Mouse (Mus musculus) gastrocnemius, adult 18-20 months (tissue): ENCODE data around the gene Ptgis. TPM values are rescaled to one million over a fixed set of nuclear protein-coding genes. Genes with fewer than 3 reads are reported as not detected.

Experiments
- DNase-seq: peaks from one replicate; pipeline ENCODE4 v3.0.0; 2021; ENCODE audit warnings: low spot score
- long read RNA-seq, 2 experiments: library from polyadenylated mRNA; stranded (forward); transcript quantifications; one replicate each; pipeline ENCODE4 v2.0.0; 2021
- total RNA-seq, 2 experiments: library from RNA; stranded (reverse); gene quantifications; 2 replicates each; pipeline ENCODE4 v1.2.3; 2021

Gene Ptgis
- 1 to 10 TPM; 1.3 to 1.8 TPM for total RNA-seq
- long read RNA-seq, experiment 1, partial matches to known transcripts: 1 of 2 reads
- long read RNA-seq, experiment 1, other reads (novel, unspliced or antisense): 0 of 2 reads
- long read RNA-seq, experiment 2, partial matches to known transcripts: 0 of 1 reads
- long read RNA-seq, experiment 2, other reads (novel, unspliced or antisense): 1 of 1 reads

DNA sequence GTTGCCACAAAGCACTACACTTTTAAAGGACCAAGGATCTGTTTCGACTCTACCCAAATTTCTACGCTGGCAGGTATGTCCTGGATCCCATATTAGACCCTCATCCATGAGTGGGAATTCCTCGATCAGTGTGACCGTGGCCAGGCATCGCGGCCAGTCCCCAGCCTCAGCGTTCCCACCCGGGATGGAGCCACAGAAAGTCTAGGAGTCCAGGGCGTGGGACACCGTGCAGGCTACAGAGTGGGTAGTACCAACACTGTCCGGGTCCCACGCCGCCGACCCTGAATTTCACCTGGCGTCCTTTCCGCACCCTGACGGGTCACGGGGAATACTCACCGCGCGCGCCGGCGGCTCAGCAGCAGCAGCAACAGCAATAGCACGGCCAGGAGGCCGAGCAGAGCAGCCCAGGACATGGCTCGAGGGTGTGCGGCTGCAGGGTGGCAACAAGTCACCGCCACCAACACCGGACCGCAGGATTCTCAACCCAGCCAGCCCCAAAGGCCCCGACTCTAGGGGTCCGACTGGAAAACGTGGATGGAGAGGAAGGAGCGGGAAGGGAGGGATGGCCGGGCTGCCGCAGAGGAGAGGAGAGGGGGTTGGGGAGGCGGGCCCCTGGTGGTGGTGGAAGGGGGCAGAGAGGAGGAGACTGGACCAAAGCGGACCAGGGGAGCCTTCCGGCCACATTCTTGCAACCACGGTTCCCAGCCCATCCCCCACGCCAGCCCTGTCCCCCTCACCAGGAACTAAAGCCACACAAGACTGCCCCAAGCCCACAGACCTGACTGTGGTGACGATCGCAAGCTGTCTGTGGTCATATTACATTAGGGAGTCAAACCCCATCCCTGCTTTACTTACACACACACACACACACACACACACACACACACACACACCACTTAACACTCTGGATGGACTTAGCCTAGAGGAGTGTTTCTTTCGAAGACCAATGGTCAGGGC, at the start of gene Ptgis:
Gene Ptgis, minus strand, starts transcription at position 597 of the 957 bp plus-strand sequence.
- no peak for DNase-seq

DNA sequence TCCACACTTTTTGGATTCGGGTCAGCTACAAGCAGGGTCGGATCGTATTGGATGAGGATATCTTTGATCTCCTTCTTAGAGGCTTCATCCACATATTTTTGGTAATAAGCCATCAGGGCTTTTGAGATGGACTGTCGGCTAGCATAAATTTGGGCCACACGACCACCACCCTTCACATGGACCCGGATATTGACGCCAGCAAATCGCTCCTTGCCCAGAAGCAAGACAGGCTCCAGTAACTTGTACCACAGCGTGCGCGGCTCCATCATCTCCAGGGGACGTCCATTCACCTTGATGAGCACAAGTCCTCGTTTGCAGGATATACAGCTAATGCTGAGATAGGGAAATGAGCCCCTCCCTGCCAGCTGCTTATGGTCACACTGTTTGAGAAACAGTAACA, 41.1 kb upstream of the Ptgis start:
- no peak for DNase-seq

GRCm38 (mm10) chr2:167280986-167281310, 40.5 kb upstream of the Ptgis start:
- no peak for DNase-seq

GRCm38 (mm10) chr2:167280090-167280985, 39.9 kb upstream of the Ptgis start:
- peak; percentile 56 for DNase-seq

GRCm38 (mm10) chr2:167278751-167279526, 38.5 kb upstream of the Ptgis start:
- DNase-seq: peak; percentile 70

DNA sequence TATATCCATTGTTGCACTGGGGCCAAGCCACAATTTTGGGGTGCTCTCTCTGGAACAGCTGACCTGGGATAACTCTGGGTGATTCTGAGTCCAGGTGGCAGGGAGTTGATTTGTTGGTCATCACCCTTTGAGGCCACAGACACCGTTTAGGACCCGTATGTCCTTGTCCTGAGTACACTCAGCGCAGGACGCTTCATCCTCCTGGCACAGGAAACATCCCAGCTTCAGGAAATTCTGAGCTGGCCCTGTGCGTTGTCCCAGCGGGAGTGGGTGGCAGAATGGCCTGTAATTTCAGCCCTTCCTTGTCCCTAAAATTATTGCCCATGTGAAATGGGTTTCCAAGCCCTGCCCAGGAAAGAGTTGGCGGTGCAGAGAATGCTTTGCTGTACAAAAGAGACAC, 37.6 kb upstream of the Ptgis start:
- DNase-seq: no peak

- no peak for DNase-seq
Measured at GRCm38 (mm10) chr2:167277026-167277425, 36.6 kb upstream of the Ptgis start.

GRCm38 (mm10) chr2:167275856-167276255, 35.5 kb upstream of the Ptgis start:
- no peak for DNase-seq

DNA sequence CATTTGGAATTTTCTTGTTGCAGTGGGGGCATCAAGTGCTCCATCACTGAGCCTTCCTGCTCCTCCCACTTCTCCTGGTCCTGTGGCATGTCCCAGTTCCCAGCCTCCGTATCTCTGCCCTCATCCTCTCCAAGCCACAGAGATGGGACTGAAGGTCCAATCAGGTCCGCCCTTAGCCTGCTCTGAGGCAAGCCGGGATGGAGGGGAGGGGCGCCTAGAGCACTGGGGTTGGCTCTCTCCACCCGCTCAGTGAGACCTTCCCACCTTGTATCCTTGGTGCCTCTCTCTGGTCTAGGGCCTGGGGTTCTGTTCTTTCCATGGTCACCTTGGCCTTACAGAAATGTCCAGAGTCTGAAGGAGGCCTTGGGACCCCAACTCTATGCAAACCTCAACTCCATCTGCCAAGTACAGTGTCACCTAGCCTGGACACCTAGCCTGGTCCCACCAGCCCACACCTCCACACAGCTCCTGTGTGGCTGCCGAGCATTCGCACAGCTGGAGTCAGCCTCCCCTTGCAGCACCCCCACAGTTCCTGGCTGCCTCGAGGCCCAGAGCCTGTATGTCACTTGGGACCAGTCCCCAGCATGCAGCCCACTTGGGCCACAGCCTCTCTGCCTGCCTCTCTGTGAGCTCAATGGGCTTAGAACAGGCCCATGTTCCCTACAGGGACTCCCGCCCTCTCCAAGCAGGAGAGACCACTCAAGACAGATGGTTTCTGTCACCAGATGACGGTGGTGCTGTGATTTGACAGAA, 34.5 kb upstream of the Ptgis start:
- no peak for DNase-seq

GRCm38 (mm10) chr2:167273206-167273740, 32.9 kb upstream of the Ptgis start:
- peak; percentile 1 for DNase-seq

GRCm38 (mm10) chr2:167272706-167273105, 32.3 kb upstream of the Ptgis start:
- DNase-seq: peak; percentile 0

GRCm38 (mm10) chr2:167271121-167271521, 30.7 kb upstream of the Ptgis start:
- DNase-seq: no peak

GRCm38 (mm10) chr2:167270496-167270895, 30.1 kb upstream of the Ptgis start:
- no peak for DNase-seq

- no peak for DNase-seq
Measured at GRCm38 (mm10) chr2:167268721-167269120, 28.3 kb upstream of the Ptgis start.

GRCm38 (mm10) chr2:167268411-167268690, 27.9 kb upstream of the Ptgis start:
- DNase-seq: no peak

DNA sequence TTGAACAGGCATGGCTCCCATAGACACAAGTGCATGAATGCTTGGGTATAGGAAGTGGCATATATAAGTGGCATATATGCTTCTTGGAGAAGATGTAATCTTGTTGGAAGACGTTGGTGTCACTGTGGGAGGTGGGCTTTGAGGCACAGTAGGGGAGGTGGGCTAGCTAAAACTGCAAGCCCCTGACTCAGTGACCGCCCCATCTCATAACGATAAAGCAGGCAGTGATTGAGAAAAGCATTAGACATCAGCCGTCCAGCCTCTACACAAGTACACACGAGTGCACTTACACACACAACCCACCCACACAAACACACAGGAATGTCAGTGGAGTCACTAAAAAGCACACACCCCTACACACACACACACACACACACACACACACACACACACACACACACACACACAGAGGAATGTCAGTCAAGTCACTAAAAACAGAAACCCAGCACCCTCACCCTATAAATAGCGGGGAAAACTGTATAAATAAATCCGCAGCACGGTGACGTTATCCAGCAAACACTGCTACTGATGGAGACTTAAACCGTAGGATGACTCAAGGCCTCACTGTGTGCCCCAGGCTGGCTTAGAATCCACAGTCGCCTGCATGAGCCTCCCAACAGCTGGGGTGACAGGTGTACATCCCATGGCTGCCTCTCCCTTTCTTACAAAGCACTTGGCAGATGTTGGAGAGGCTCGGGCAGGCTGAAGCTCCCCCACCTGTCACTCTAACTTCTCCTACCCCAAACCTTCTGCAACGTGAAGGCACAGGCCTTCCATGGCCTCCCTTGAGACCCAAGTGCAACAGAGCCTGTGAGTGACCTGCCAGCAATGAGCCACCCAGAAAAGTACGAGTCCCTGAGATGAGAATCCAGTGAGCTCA, 27.4 kb upstream of the Ptgis start:
- peak; percentile 67 for DNase-seq

GRCm38 (mm10) chr2:167266231-167266630, 25.8 kb upstream of the Ptgis start:
- peak; percentile 0 for DNase-seq

DNA sequence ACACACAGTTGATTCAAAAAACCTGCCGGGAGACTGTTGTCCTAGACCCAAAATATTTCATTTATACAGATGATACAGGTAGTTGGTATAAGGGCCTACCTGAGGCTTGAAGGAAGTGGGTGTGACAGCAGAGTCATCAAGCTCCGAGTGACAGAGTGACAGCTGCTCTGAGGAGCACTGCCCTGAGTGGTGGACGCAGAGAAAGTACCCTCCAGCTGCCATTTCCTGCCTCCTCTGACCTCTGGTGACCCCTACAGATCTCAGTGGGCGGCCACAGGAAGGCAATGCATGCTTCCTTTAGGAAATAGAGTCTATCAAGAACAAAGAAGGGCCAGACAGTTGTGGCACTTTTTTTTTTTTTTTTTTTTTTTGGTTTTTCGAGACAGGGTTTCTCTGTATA, 25.4 kb upstream of the Ptgis start:
- DNase-seq: peak; percentile 0

- no peak for DNase-seq
Measured at GRCm38 (mm10) chr2:167265021-167265420, 24.6 kb upstream of the Ptgis start.
